Mouse (Mus musculus): ENCODE measurements at regions not wholly inside any gene's neighbourhood (a gene's known extent, or its start where the extent isn't known, plus 50 kb on each side); places are given as distances from the start of the nearest gene placed in this dataset.
A peak's percentile ranks its signal among the peaks of the same experiment; 100 is the strongest.
"Not testable (repeated sequence)": the region's sequence is repeated elsewhere in the genome, so short reads cannot be mapped to it uniquely, and the experiment has no call there.

- no peak overlapping the region for H3K4me3 ChIP-seq (ENCODE audit: low read depth, low read length)
- no peaks in the 10 kb centered on the region for H3K9me3 ChIP-seq (replicated peaks; ENCODE audit: control insufficient read depth, low read length)
- 83% methylated on average over 5 of the region's 5 CpGs for WGBS (ENCODE audit: insufficient replicate concordance)
- no peak overlapping the region for H3K4me2 ChIP-seq
- H3K4me1 ChIP-seq (ENCODE audit: control insufficient read depth, insufficient read depth, low read length): no peaks in the 10 kb centered on the region
- H3K27ac ChIP-seq (ENCODE audit: low read depth, low read length): no peak overlapping the region
- no peaks in the 10 kb centered on the region for H3K36me3 ChIP-seq (ENCODE audit: control insufficient read depth, insufficient read depth, low read length)
- H3K27me3 ChIP-seq (ENCODE audit: control insufficient read depth, insufficient read depth, low read length): no peaks in the 10 kb centered on the region
- ATAC-seq (replicated peaks; ENCODE audit: insufficient number of reproducible peaks, low FRiP score, low TSS enrichment): no peak
- no peak overlapping the region for H3K9ac ChIP-seq (ENCODE audit: low read depth, low read length)
Measured at GRCm38 (mm10) chr13:60471602-60472001, 130.1 kb upstream of the Dapk1 start.

GRCm38 (mm10) chr13:60476366-60476765 is 125.4 kb upstream of the Dapk1 start:
- no peaks in the 10 kb centered on the region for H3K36me3 ChIP-seq (ENCODE audit: control insufficient read depth, insufficient read depth, low read length)
- H3K27me3 ChIP-seq (ENCODE audit: control insufficient read depth, insufficient read depth, low read length): no peaks in the 10 kb centered on the region
- peaks cover 10% of the 10 kb centered on the region; the same call in 1 of the 2 replicates for H3K4me1 ChIP-seq (ENCODE audit: control insufficient read depth, insufficient read depth, low read length)
- no peak overlapping the region for H3K9ac ChIP-seq (ENCODE audit: low read depth, low read length)
- H3K27ac ChIP-seq (ENCODE audit: low read depth, low read length): no peak overlapping the region
- H3K4me3 ChIP-seq (ENCODE audit: low read depth, low read length): no peak overlapping the region
- no peak for ATAC-seq (replicated peaks; ENCODE audit: insufficient number of reproducible peaks, low FRiP score, low TSS enrichment)
- 85% methylated on average over 2 of the region's 2 CpGs for WGBS (ENCODE audit: insufficient replicate concordance)
- no peaks in the 10 kb centered on the region for H3K9me3 ChIP-seq (replicated peaks; ENCODE audit: control insufficient read depth, low read length)
- H3K4me2 ChIP-seq: no peak overlapping the region

GRCm38 (mm10) chr13:60478301-60478700 is 123.4 kb upstream of the Dapk1 start:
- peaks cover 10% of the 10 kb centered on the region; the same call in 1 of the 2 replicates for H3K4me1 ChIP-seq (ENCODE audit: control insufficient read depth, insufficient read depth, low read length)
- no peak overlapping the region for H3K9ac ChIP-seq (ENCODE audit: low read depth, low read length)
- ATAC-seq (replicated peaks; ENCODE audit: insufficient number of reproducible peaks, low FRiP score, low TSS enrichment): no peak
- H3K4me2 ChIP-seq: no peak overlapping the region
- 71% methylated on average over 6 of the region's 6 CpGs for WGBS (ENCODE audit: insufficient replicate concordance)
- no peaks in the 10 kb centered on the region for H3K9me3 ChIP-seq (replicated peaks; ENCODE audit: control insufficient read depth, low read length)
- no peaks in the 10 kb centered on the region for H3K36me3 ChIP-seq (ENCODE audit: control insufficient read depth, insufficient read depth, low read length)
- no peak overlapping the region for H3K4me3 ChIP-seq (ENCODE audit: low read depth, low read length)
- H3K27ac ChIP-seq (ENCODE audit: low read depth, low read length): no peak overlapping the region
- no peaks in the 10 kb centered on the region for H3K27me3 ChIP-seq (ENCODE audit: control insufficient read depth, insufficient read depth, low read length)

- Histone ChIP-seq H3K4me3 (ENCODE audit: low read depth, low read length) (peak overlapping the region; percentile 21), H3K4me2 (peak overlapping the region; percentile 59), H3K36me3 (ENCODE audit: control insufficient read depth, insufficient read depth, low read length) (no peaks in the 10 kb centered on the region), H3K9me3 (replicated peaks; ENCODE audit: control insufficient read depth, low read length) (0 out of 2 replicates have a peak, but pooled peaks cover 3% of the 10 kb centered on the region), H3K4me1 (ENCODE audit: control insufficient read depth, insufficient read depth, low read length) (peaks cover 10% of the 10 kb centered on the region; the same call in 1 of the 2 replicates), H3K9ac (ENCODE audit: low read depth, low read length) (no peak overlapping the region), H3K27me3 (ENCODE audit: control insufficient read depth, insufficient read depth, low read length) (no peaks in the 10 kb centered on the region), H3K27ac (ENCODE audit: low read depth, low read length) (no peak overlapping the region)
- 5% methylated on average over 18 of the region's 18 CpGs for WGBS (ENCODE audit: insufficient replicate concordance)
- ATAC-seq (replicated peaks; ENCODE audit: insufficient number of reproducible peaks, low FRiP score, low TSS enrichment): no peak
Measured at GRCm38 (mm10) chr13:60479043-60479861, 122.5 kb upstream of the Dapk1 start.

- Histone ChIP-seq H3K4me1 (ENCODE audit: control insufficient read depth, insufficient read depth, low read length) (peaks cover 10% of the 10 kb centered on the region; the same call in 1 of the 2 replicates), H3K27me3 (ENCODE audit: control insufficient read depth, insufficient read depth, low read length) (no peaks in the 10 kb centered on the region), H3K9me3 (replicated peaks; ENCODE audit: control insufficient read depth, low read length) (0 out of 2 replicates have a peak, but pooled peaks cover 3% of the 10 kb centered on the region), H3K4me3 (ENCODE audit: low read depth, low read length) (peak overlapping the region; percentile 21; the same call in 1 of the 2 replicates), H3K4me2 (peak overlapping the region; percentile 59), H3K36me3 (ENCODE audit: control insufficient read depth, insufficient read depth, low read length) (no peaks in the 10 kb centered on the region), H3K27ac (ENCODE audit: low read depth, low read length) (no peak overlapping the region), H3K9ac (ENCODE audit: low read depth, low read length) (no peak overlapping the region)
- no peak; the same call in 1 of the 2 replicates for ATAC-seq (replicated peaks; ENCODE audit: insufficient number of reproducible peaks, low FRiP score, low TSS enrichment)
- WGBS (ENCODE audit: insufficient replicate concordance): 12% methylated on average over 13 of the region's 13 CpGs
Measured at GRCm38 (mm10) chr13:60479862-60480730, 121.7 kb upstream of the Dapk1 start.

- no peaks in the 10 kb centered on the region for H3K36me3 ChIP-seq (ENCODE audit: control insufficient read depth, insufficient read depth, low read length)
- peak overlapping the region; percentile 59 for H3K4me2 ChIP-seq
- peak overlapping the region; percentile 20 for H3K4me3 ChIP-seq (ENCODE audit: low read depth, low read length)
- peaks cover 10% of the 10 kb centered on the region; the same call in 1 of the 2 replicates for H3K4me1 ChIP-seq (ENCODE audit: control insufficient read depth, insufficient read depth, low read length)
- H3K27ac ChIP-seq (ENCODE audit: low read depth, low read length): no peak overlapping the region
- no peak for ATAC-seq (replicated peaks; ENCODE audit: insufficient number of reproducible peaks, low FRiP score, low TSS enrichment)
- peak overlapping the region; percentile 50 for H3K9ac ChIP-seq (ENCODE audit: low read depth, low read length)
- 0 out of 2 replicates have a peak, but pooled peaks cover 3% of the 10 kb centered on the region for H3K9me3 ChIP-seq (replicated peaks; ENCODE audit: control insufficient read depth, low read length)
- no peaks in the 10 kb centered on the region for H3K27me3 ChIP-seq (ENCODE audit: control insufficient read depth, insufficient read depth, low read length)
- WGBS (ENCODE audit: insufficient replicate concordance): 8% methylated on average over 21 of the region's 21 CpGs
Measured at GRCm38 (mm10) chr13:60480731-60481431, 120.9 kb upstream of the Dapk1 start.

- H3K27me3 ChIP-seq (ENCODE audit: control insufficient read depth, insufficient read depth, low read length); H3K27ac ChIP-seq (ENCODE audit: low read depth, low read length); H3K9ac ChIP-seq (ENCODE audit: low read depth, low read length); H3K9me3 ChIP-seq (replicated peaks; ENCODE audit: control insufficient read depth, low read length); H3K4me1 ChIP-seq (ENCODE audit: control insufficient read depth, insufficient read depth, low read length); H3K36me3 ChIP-seq (ENCODE audit: control insufficient read depth, insufficient read depth, low read length); H3K4me2 ChIP-seq; ATAC-seq (replicated peaks; ENCODE audit: insufficient number of reproducible peaks, low FRiP score, low TSS enrichment); H3K4me3 ChIP-seq (ENCODE audit: low read depth, low read length): not testable (repeated sequence)
- 77% methylated on average over 11 of the region's 11 CpGs for WGBS (ENCODE audit: insufficient replicate concordance)
Measured at GRCm38 (mm10) chr13:60481451-60481850, 120.3 kb upstream of the Dapk1 start.

GRCm38 (mm10) chr13:60481946-60482345 is 119.8 kb upstream of the Dapk1 start:
- H3K36me3 ChIP-seq (ENCODE audit: control insufficient read depth, insufficient read depth, low read length): no peaks in the 10 kb centered on the region
- 91% methylated on average over 6 of the region's 6 CpGs for WGBS (ENCODE audit: insufficient replicate concordance)
- H3K4me2 ChIP-seq: no peak overlapping the region

More at GRCm38 (mm10) chr13:60481946-60482345, 119.8 kb upstream of the Dapk1 start:
- H3K4me3 ChIP-seq (ENCODE audit: low read depth, low read length): no peak overlapping the region
- H3K27me3 ChIP-seq (ENCODE audit: control insufficient read depth, insufficient read depth, low read length): no peaks in the 10 kb centered on the region
- H3K9ac ChIP-seq (ENCODE audit: low read depth, low read length): no peak overlapping the region
- H3K9me3 ChIP-seq (replicated peaks; ENCODE audit: control insufficient read depth, low read length): 0 out of 2 replicates have a peak, but pooled peaks cover 3% of the 10 kb centered on the region
- H3K4me1 ChIP-seq (ENCODE audit: control insufficient read depth, insufficient read depth, low read length): peaks cover 10% of the 10 kb centered on the region; the same call in 1 of the 2 replicates
- ATAC-seq (replicated peaks; ENCODE audit: insufficient number of reproducible peaks, low FRiP score, low TSS enrichment): no peak
- H3K27ac ChIP-seq (ENCODE audit: low read depth, low read length): no peak overlapping the region

Data from heart, embryonic 11.5 days (tissue).